Mouse (Mus musculus) v-Abl transformed pro-B cells (cell line): ENCODE measurements around the gene Clic3.
"Not testable (repeated sequence)": the region's sequence is repeated elsewhere in the genome, so short reads cannot be mapped to it uniquely, and the experiment has no call there.

ENCODE experiments used
- in situ Hi-C, 2 experiments: fragments of 400-800 bp; cut with MboI; formaldehyde crosslinking; loops; one replicate each; pipeline ENCODE4 v1.15.1; 2025; ENCODE audit not compliant: unreplicated experiment in 2 of 2

Gene Clic3

DNA sequence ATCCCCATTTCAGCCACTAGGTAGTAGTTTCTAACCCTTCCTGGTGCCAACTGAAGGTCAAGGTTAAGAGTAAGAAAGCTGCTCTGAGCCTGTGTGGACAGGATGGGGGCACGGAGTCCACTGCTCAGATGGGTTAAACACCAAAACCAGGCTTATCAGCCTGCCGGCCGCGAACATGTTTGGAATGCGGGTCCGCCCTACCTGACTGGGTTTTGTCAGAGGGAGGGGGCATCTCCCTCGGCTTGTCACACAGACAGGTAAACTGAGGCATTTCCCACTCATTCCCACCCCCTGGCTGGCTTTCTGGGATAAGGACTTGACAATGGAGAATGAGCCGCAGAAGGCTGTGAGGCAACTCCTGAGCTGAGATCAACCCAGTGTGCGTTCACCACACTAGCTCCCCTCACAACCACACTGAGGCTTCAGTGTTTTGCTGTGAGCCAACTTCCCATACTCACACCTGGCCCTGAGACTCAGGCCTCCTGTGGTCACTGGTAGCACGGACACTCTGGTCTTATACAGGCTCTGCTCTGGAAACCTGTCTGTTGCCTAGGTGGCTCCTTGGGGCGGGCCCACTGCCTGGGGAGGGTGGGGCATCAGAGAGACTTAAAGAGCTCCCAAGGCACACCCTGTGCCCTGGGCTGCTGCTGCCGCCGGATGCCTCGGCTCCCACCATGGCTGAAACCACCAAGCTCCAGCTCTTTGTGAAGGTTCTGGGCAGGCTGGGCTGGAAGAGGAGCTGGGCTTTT is at the start of gene Clic3:
Gene Clic3 (plus strand): TSS at position 634 of the 749 bp plus-strand sequence.
- in situ Hi-C loops: no loop called here

DNA sequence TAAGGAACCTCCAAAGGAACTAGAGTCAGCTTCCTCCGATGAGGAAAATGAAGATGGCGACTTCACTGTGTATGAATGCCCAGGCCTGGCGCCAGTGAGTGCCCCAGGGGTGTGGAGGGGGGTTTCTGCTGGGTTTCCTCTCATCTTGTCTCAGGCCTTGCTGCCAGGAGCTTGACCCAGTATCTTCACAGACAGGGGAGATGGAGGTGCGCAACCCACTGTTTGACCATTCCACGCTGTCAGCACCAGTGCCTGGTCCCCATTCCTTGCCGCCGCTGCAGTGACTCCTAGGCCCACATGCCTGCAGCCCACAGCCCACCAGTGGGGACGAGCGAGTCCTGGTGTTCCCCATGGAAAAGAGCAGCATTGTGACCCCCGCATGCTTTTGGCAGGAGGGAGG is 47.7 kb upstream of the Clic3 start:
- in situ Hi-C loops: loop anchor here in 1 of 2 experiments (10.0 kb wide), 1 partner anchor 74 kb away; the partner anchor contains the start of gene Man1b1

DNA sequence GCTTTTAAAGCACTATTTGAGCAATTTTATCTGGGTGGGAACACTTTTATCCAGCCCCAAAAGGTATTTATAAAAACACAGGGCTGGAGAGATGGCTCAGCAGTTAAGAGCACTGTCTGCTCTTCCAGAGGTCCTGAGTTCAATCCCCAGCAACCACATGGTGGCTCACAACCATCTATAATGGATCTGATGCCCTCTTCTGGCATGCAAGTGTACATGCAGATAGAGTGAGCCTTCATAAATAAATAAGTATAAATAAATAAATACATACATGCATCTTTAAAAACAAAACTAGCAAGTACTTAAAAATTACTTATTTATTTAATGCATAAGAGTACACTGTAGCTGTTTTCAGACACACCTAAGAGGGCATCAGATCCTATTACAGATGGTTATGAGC is 43.2 kb upstream of the Clic3 start:
- in situ Hi-C loops: not testable (repeated sequence)

DNA sequence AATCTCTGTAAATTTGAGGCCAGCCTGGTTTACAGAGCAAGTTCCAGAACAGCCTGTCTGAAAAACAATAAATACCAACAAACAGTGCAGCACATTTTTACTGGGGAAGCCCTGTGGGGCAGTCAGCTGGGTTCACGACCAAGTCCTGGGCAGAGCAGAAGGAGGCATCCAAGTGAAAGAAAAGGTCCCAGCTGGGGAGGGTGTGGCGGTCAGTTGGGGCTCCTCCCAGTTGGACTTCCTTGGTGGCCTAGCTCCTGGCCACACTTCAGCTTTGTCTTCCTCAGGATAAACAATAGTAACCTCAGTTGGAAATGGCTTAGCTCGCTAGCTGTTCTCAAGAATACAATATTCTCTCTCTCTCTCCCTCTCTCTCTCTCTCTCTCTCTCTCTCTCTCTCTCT is 39.2 kb upstream of the Clic3 start:
- in situ Hi-C loops: no loop called here

DNA sequence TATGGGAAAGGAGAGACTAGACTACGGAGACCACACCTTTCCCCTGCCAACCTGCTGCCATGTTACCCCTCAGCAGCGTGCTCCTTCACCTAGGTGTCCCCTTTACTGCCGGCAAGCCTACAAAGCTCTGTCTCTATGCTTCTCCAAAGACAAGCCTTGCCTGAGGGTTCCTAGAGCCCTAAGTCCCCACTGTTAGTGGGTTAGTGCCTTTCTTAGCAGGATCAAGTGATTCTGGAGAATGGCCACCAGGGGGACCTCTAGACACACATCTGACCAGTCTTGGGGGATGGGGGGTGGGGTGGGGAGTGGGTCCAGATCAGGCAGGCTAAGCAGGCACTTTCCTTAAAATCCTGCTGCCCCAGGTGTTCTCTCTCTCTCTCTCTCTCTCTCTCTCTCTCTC is 34.7 kb upstream of the Clic3 start:
- in situ Hi-C loops: loop anchor here (5.0 kb wide), 2 partner anchors 60 to 130 kb away; no protein-coding TSS in a partner anchor

DNA sequence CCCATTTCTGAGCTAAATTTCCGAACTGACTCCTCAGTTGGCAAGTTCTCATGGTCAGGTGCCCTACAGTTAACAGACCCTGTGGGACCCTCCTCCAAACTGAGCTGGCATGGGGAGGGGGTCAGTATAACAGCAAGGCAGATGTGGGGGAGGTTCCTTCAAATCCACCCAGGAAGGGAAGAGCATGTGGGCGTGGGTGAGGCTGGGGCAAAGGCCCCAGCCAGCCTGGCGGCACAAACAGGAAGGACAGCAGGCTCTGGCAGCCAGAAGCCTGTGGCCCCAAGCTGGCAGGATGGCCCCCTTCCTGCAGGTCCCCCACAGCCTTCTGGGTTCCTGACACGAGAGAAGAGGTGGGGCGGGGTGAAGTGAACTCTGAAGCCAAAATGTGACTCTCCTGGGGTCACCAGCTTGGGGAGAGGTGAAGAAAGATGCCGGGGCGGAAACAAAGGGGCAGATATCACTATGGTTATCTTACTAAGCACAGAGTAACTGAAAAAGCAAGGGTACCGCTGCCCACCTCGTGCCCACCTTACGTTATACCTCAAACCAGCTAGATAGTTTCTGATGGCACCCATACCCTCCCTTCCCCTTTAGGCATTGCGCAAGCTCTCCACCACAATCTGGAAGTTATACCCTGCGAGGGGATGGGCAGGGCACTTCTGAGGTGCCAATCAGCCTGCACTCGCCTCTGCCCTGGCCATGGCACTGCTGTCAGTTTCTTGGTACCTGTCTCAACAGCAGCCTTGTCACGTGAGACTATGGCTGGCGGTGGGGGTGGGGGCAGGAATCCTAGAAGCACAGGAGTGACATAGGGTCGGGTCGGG is 33.8 kb upstream of the Clic3 start, which contains the start of gene Fut7:
Gene Fut7 (plus strand): TSS at position 681 of the 824 bp plus-strand sequence.
- in situ Hi-C loops: loop anchor here (5.0 kb wide), 2 partner anchors 60 to 130 kb away; no protein-coding TSS in a partner anchor

DNA sequence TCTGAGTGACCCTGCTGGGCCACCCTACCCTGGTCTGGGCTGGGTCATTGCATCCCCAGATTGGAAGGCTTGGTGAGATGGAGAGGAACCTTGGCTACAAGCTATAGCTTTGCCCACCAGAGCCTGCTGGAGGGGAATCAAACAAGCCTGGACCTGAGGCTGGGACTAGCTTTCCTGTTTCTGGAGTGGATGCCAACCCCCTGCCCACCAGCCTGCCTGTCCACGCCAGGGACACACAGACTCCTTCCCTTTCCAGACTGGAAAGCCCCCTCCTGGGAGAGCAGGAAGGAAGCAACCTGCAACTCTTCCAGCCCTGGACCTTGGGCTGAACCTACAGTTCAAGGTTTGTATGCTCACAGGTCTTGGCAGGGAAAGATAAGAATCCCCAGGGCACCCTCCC is 33.0 kb upstream of the Clic3 start:
- in situ Hi-C loops: loop anchor here (5.0 kb wide), 2 partner anchors 59 to 129 kb away; no protein-coding TSS in a partner anchor

DNA sequence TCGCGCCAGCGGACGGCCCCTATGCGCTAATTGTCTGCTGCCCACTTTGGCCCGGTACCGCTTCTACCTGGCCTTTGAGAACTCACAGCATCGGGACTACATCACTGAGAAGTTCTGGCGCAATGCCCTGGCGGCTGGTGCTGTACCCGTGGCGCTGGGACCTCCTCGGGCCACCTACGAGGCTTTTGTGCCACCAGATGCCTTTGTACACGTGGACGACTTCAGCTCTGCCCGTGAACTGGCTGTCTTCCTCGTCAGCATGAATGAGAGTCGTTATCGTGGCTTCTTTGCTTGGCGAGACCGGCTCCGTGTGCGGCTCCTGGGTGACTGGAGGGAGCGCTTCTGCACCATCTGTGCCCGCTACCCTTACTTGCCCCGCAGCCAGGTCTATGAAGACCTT is 31.2 kb upstream of the Clic3 start:
- in situ Hi-C loops: no loop called here

DNA sequence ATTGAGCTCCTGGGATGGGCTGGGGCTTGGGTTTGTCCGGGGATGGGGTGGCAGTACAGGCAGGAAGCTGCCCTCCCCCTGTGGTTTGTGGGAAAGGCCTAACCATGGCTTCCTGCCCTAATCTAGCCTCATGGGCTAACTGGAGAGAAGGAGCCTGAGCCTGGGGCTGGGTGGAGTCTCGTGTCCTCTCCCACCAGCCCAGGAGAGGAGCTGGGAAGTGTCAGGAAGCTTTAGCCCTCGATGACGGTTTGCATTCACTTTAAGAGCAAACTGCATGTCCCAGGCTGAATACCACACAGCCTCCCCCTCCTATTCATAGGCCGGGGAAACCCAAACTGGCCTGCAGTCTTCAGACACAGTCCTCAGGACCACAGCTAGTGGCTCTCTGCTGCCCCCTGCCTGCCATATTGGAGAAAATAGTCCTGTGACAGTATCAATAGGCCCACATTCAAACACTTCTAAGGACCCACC is 29.9 kb upstream of the Clic3 start:
- in situ Hi-C loops: no loop called here

DNA sequence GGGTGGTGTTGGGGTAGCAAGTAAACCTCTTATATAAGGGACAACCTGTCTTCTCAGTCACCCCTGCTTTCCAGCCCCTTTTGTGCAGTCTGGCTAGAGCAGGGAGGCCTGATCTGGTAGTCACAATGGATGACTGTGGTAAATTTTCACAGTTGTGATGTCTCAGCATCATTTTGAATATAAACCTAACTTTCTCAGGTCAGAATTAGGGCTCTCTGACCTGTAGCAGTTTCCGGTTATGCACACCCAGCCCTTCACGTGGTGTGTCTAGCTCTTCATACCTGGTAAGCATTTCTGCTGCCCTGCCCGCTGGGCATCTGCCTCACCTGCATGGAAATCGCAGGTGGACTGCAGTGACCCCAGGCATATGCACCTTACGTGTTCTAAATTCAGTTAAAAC is 29.4 kb upstream of the Clic3 start:
- in situ Hi-C loops: no loop called here

DNA sequence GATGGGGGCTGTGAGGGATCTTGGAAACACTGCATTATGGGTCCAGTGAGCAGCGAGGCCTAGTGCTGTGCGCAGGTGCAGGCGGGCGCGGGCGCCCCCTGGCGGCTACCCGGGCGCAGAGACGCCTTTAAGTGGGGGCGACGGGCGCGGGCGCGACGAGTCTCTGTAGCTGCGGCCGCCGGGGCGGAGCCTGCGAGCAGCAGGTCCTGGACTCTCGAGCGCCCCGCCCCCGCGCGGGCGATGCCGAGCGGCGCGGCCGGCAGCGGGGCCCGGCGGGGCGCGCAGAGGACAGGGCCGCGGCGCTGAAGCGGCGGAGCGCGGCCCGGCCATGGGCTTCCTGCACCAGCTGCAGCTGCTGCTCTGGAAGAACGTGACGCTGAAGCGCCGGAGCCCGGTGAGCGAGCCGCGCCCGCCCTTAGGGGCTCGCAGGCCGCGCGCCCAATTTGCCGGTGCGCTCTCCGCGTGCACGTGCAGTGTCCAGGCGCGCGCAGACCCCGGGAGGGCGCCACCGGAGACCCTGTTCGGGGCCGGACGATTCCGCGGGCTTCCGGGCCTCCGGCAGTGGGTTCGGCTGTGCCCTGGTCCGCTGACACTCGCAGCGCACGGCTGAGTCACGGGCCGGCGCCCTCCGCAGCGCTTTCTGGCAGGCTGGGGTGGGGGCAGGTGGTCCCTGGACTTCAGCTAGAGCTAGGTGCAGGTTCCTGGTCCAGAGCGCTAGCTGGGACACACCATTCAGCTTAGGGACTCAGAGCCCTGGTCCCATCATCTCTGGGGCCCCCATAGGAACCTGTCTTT is 28.0 kb upstream of the Clic3 start, which contains the start of gene Abca2:
Gene Abca2 (plus strand): TSS at position 262 of the 795 bp plus-strand sequence.
- in situ Hi-C loops: no loop called here

DNA sequence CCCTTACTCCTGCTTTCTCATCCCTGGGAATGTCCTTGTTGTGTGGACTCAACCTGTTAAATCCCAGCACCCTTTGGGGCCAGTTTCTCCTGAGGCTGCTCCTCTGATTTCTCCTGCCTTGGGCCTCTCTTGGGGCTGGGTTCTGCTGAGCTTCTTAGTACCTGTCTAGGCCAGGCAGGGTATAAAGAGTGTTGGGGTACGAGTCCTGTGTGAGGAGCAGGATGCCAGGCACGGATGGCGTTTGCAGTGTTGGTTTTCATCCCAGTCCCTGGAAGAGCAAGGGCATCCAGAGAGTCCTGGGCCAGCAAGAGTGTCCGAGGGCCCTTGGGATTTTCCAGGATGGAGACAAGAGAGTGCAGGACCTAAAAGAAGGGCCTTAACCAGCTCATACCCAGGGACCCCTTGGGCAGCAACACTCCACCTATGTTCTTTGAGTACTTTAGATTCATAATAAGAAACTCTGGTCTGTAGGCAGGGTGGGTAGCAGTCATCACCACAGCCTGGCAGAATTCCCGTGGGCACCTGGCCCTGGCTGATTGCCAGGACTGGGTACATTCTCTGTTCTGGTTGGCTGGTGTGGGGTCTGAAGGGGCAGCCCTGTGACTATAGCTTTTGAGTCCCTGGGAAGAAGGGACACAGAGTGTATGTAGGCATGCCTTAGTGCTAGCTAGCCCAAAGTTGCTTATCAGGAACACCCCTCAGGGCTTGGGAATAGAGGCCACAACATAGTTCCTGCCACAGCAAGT is 27.0 kb upstream of the Clic3 start:
- in situ Hi-C loops: no loop called here

DNA sequence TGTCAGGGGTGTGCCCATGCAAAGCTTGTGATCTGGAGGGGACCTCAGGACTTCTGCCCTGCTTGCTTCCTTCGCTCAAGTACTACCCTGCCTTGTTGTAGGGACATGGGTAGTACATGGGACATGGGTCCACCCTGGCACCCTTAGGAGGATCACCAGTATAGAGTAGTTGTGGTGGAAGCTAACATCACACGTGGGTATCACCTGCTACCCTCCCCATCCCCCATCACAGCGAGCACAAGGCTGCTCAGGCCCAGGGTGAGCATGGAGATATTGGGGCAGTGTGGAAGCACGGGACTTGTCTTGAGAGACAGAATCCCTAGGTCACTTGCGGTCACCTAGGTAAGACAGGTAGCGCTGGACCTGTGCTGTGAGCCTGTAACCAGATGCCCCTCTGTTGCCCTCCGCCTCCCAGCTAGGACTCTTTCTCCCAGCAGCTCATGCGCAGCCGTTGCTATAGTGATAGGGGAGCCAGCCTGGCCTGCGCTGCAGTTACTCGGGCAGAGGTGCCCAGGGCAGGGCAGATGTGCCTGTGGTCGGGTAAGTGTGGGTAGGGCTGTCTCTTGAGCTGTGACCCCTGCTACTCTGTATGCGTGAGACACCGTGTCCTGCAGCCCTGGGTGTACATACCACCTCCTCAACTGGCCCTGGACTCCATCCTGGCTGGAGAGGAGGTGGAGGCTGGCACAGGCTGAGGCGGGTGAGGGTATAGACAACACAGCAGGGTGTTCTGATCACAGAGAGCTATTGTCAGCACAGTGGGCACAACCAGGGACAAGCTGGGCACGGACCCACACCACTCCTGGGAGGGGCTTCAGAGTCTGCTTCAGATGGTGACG is 26.0 kb upstream of the Clic3 start:
- in situ Hi-C loops: no loop called here

DNA sequence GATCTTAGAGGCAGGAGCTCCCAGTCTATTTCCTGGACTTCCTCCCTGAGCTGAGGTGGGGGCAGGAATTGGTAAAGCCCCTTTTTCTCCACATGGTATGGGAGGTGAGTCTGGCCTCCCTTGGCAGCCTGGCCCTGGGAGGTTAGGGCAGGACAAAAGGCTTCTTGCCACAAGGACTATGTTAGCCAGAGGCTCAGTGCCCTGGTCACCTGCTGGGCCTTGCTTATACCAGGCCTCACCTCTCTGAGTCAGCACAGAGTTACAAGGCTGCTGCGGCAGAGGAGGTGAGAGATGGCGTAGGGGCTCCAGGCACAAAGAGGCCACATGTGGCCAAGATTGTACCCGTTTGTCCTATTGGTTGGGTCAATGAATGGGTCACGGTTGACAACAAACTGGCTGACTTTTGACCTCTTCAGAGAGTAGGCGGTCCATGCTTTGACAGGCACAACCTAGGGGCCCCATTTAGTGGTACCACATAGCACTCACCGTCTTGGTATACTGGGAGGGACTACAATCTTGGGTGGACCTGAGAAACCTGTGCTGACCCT is 25.3 kb upstream of the Clic3 start:
- in situ Hi-C loops: no loop called here

DNA sequence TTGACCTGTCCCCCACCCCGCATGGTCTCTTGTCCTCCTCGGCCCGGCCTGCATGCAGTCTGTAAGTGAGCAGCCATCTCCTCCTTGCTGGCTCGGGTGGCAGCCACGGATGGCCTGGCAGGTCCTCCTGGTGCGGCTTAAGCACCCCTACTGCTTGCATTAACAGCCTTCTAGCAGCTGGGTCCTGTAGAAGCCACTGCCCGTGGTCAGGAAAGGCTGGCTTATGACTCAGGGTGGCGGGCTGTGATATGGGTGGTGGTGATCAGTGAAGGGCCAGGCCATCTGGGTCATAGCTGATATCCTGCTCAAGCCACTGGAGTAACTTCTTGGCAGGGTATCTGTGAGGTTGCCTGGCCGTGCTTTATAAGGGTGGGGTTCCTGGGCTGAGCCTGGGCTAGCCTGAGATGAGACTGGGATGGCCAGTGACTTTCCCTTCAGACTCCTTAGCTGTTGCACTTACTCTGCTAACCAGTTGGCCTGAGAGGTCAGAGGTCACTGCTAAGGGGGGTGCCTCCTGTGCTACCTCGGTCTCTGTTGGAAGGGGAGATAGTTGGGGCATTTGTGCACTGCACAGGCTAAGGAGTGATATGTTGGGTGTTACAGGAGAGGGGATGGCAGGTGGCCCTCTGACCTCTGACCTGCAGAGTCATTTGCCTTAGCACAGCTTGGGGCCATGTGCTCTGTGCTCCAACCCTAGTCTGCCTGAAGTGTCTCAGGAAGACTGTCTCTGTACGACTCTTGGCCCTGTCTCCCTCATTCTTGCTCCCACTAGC is 24.1 kb upstream of the Clic3 start:
- in situ Hi-C loops: no loop called here

DNA sequence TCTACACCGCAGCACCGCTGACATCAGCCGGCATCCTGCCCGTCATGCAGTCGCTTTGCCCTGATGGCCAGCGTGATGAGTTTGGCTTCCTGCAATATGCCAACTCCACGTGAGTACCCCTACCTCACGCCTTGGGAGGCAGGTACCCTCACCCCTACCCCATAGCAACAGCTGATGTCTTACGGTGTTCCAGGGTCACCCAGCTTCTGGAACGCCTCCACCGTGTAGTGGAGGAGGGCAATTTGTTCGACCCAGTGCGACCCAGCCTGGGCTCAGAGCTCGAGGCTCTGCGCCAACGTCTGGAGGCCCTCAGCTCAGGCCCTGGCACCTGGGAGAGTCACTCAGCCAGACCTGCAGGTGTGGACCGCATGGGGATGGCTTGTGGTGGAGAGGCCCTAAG is 23.5 kb upstream of the Clic3 start:
- in situ Hi-C loops: no loop called here

DNA sequence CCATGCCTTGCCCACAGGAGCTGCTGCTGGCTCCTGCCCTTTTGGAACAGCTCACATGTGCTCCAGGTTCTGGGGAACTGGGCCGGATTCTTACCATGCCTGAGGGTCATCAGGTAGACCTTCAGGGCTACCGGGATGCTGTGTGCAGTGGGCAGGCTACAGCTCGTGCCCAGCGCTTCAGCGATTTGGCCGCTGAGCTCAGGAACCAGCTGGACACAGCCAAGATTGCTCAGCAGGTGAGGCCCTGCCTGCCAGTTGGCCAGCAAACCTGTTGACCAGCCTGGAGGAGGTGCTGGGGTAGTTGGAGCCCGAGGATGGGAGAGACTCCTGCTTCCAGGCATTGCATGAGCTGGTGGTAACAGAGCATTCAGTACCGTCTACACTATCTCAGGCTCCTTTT is 22.3 kb upstream of the Clic3 start:
- in situ Hi-C loops: no loop called here

DNA sequence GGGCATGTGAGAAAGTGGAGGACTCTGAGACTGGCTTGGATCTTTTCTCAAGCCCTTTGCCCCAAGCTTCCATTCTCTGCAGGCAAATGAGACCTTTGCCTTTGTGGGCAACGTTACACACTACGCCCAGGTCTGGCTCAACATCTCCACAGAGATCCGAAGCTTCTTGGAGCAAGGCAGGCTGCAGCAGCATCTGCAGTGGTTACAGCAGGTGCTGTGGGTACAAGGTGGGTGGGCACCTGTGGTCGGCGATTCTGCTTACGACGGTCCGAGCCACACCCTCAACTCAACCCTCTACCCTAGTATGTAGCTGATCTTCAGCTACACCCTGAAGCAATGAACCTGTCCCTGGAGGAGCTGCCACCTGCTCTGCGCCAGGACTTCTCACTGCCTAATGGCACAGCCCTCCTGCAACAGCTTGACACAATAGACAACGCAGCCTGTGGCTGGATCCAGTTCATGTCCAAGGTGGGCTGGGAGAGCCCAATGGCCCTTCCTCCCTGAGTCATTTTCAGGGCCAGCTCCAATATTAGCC is 20.3 kb upstream of the Clic3 start:
- in situ Hi-C loops: no loop called here
